Mouse (Mus musculus): ENCODE data around the gene Abcc12. TPM values are rescaled to one million over a fixed set of nuclear protein-coding genes. Genes with fewer than 3 reads are reported as not detected.

Gene Abcc12
- polyA plus RNA-seq, 1 experiment, result not detected

DNA sequence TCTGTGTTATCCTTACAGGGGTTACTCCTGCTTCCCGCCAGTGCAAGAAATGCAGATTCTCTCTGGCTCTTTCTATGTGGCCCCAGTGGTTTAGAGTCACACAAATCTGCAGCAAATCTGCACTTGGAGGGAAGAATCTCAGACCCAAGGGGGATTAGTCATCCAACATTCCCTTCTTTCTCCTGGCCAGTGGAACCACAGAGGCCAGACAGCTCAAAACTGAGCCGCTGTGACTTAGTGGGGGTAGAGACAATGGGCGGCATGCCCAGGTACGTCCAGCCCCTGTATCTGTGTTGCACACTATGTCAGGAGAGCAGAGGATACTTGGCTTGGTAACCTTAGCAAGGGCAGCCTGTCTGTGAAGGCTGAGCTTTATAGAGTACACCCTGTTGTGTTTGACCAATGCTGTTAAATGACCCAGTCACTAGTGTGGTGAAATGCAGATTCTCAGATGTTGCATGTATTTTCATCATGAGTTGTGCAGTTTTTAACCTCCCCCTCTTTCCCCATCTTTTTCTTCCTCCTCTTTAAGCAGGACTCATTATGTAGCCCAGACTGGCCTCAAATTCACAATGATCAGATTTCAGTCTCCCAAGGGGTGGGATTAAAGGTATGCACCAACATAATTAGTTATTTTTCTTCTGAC is 130.5 kb downstream of the Abcc12 start:
- Histone ChIP-seq H3K4me3 (replicated peaks) (no peak overlapping the region), H3K4me1 (no peaks in the 10 kb centered on the region), H3K36me3 (replicated peaks; ENCODE audit: low read length) (no peaks in the 10 kb centered on the region), H3K9me3 (peaks cover 10% of the 10 kb centered on the region), H3K27me3 (replicated peaks) (peaks cover 2% of the 10 kb centered on the region)
- TF ChIP-seq FLI1 (IDR thresholded peaks at IDR 0.05; ENCODE audit: low read length) (no peak), GATA1 (IDR thresholded peaks at IDR 0.05; ENCODE audit: borderline replicate concordance, low read length) (no peak)

DNA sequence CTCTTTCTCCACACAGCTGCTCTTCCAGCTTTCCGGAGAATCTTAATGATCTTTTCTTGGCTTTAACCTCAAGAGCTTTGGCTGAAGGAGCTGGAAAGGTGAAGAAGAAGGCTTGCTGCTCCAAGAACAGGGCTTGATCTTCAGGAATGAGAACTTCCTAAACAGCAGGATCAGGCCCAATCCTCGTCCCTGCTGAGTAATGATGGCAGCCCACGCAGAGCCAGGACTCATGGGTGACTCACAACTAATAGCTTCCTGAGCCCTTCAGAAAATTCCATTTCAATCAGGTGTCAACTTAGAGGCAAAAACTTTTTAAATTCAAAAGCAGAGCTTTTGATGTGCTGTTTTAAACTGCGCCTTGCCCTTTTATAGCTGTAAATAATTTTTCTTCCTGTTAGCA is 135.0 kb downstream of the Abcc12 start:
- TF ChIP-seq FLI1 (IDR thresholded peaks at IDR 0.05; ENCODE audit: low read length), result no peak
- no peak for TF ChIP-seq GATA1 (IDR thresholded peaks at IDR 0.05; ENCODE audit: borderline replicate concordance, low read length)
- Histone ChIP-seq H3K9me3 (no peaks in the 10 kb centered on the region), H3K27me3 (replicated peaks) (peaks cover 2% of the 10 kb centered on the region), H3K4me1 (no peaks in the 10 kb centered on the region), H3K4me3 (replicated peaks) (no peak overlapping the region), H3K36me3 (replicated peaks; ENCODE audit: low read length) (no peaks in the 10 kb centered on the region)

DNA sequence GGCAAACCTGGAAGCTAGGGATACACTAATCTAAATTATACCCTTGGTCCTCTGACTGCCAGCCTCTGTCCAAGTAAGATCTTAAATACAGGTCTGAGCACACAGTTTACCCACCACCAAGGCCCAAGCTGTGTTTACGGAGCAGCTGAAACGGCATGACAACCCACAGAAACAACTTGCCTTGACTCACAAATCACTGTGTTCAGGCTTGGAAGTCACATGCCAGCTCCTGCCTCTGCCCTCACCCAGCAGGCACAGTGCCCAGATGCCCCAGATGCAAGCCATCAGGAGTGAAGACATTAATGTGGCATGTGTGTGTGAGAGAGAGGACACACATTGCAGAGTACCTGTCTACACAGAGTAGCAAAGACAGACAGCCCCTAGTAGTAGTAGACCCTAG is 136.7 kb downstream of the Abcc12 start:
- no peaks in the 10 kb centered on the region for H3K36me3 ChIP-seq (replicated peaks; ENCODE audit: low read length)
- no peaks in the 10 kb centered on the region for H3K9me3 ChIP-seq
- H3K27me3 ChIP-seq (replicated peaks), result no peaks in the 10 kb centered on the region
- no peak overlapping the region for H3K4me3 ChIP-seq (replicated peaks)
- H3K4me1 ChIP-seq, result no peaks in the 10 kb centered on the region
- TF ChIP-seq GATA1 (IDR thresholded peaks at IDR 0.05; ENCODE audit: borderline replicate concordance, low read length) (no peak), FLI1 (IDR thresholded peaks at IDR 0.05; ENCODE audit: low read length) (no peak)

DNA sequence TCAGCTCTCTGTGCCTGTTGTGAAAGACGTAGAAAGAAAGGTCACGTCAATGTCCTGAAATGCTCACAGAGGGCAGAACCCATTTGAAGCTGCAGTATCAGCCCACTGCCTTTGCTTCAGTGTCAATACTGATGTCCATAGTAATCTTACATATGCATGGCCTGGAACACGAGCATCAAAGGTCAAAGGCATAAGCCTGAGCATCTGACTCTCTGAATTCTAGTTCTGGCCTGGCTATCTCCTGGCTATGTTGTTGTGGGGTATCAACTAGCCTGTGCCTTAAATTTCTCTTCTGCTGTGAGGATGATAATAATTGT is 141.5 kb downstream of the Abcc12 start:
- TF ChIP-seq FLI1 (IDR thresholded peaks at IDR 0.05; ENCODE audit: low read length), result no peak
- TF ChIP-seq GATA1 (IDR thresholded peaks at IDR 0.05; ENCODE audit: borderline replicate concordance, low read length), result no peak
- Histone ChIP-seq H3K4me1 (no peaks in the 10 kb centered on the region), H3K36me3 (replicated peaks; ENCODE audit: low read length) (no peaks in the 10 kb centered on the region), H3K27me3 (replicated peaks) (peaks cover 1% of the 10 kb centered on the region), H3K9me3 (no peaks in the 10 kb centered on the region), H3K4me3 (replicated peaks) (no peak overlapping the region)

DNA sequence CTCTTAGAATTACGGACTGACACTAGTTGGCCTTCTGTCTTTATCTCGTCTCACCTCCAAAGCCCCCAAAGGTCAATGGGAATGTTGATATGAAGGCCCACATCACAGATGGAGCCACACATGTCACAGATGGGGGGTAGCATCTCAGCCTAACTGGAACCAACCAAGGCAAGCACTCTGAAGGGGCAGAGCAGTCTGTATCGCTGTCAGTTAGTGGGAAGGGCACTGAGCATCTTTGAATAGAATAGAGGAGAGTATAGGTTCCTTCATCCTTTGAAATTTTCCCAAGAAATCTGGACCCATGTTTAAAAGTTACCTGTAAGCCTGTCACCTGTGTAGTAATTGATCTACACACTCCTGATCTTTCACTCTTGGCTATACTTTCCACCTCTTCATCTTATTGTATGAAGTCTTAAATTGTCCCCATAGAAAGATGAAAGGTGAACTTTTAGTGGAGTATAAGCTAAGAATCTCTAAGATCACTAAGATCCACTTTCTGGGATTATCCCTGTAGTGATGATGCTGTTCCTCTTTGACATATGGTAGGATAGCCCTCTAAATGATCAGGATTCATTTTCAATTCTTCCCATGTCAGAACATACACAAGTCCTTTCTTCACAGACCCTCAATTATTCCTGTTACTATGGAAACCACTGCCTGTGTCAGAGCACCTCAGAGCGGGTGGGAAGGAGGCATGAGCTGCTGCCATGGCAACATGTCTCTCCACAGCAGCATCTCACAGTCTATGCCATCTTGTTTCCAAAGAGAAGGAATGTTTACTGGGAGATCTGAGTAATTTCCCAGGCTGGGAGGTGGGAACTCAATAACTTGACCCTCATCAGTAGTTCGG is 142.1 kb downstream of the Abcc12 start:
- Histone ChIP-seq H3K27me3 (replicated peaks) (peaks cover 1% of the 10 kb centered on the region), H3K4me1 (no peaks in the 10 kb centered on the region), H3K9me3 (no peaks in the 10 kb centered on the region), H3K36me3 (replicated peaks; ENCODE audit: low read length) (no peaks in the 10 kb centered on the region), H3K4me3 (replicated peaks) (no peak overlapping the region)
- TF ChIP-seq GATA1 (IDR thresholded peaks at IDR 0.05; ENCODE audit: borderline replicate concordance, low read length) (no peak), FLI1 (IDR thresholded peaks at IDR 0.05; ENCODE audit: low read length) (no peak)

DNA sequence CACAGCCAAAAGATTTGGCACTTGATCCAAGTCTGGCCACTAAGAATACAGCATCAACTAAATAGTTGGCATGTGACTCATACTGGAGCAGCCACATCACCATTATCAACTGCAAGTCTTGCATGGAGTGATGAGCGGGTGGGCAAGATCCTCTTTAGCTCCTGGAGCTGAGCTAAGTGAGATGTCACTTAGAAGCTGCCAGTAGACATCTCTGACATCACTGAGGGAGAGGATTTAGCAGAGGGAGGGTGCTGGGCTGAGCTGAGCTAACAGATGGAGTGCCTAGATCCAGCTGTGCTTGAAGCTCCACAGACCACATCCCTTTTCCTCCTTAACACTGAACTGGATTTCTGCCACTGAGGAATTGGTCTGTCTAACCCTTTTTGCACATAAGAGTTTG is 143.1 kb downstream of the Abcc12 start:
- no peak overlapping the region for H3K4me3 ChIP-seq (replicated peaks)

More for the DNA sequence above, 143.1 kb downstream of the Abcc12 start:
- Histone ChIP-seq H3K36me3 (replicated peaks; ENCODE audit: low read length) (no peaks in the 10 kb centered on the region), H3K9me3 (no peaks in the 10 kb centered on the region), H3K4me1 (no peaks in the 10 kb centered on the region), H3K27me3 (replicated peaks) (peaks cover 1% of the 10 kb centered on the region)
- TF ChIP-seq FLI1 (IDR thresholded peaks at IDR 0.05; ENCODE audit: low read length) (no peak), GATA1 (IDR thresholded peaks at IDR 0.05; ENCODE audit: borderline replicate concordance, low read length) (no peak)

Other genes starting within 250 kb of the Abcc12 start
- gene Lonp2, start 43.4 kb upstream of the Abcc12 start, polyA plus RNA-seq (2012; ENCODE audit: insufficient read depth, low replicate concordance), result 14.9 and 69.1 TPM in 2 replicates
- 4.0 and 17.9 TPM in 2 replicates for gene Gm10638, start 165.0 kb upstream of the Abcc12 start, polyA plus RNA-seq (2012; ENCODE audit: insufficient read depth, low replicate concordance)
- gene Siah1a, start 165.2 kb upstream of the Abcc12 start, polyA plus RNA-seq (2012; ENCODE audit: insufficient read depth, low replicate concordance), result 2.3 and 3.1 TPM in 2 replicates

Measured in megakaryocyte, embryonic 14.5 days (primary cell).